Mouse (Mus musculus) right cerebral cortex, postnatal 25 days (tissue): ENCODE results near the gene Scube1.

Source experiments
- DNase-seq: peaks from one replicate; pipeline ENCODE4 v3.0.0; 2022

Scube1 gene

DNA sequence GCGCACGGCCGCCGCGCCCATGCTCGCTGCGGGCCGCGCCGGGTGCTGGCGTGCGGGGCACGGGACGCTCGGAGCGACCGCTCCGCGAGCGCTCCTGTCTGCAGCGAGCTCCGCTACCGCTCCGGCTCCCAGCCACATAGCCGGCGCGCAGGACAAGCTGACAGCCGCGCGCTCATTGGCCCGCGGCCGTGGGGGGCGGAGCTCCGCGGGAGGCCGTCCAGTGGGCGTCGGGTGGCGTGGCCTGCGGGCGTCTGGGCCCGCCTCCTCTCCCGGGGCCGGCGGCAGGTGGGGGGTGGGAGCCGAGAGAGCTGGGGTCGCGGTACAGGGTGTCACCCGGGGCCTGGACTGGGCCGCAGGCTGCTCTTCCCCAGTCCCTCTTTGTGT, at the start of gene Scube1:
TSS of gene Scube1 (minus strand) at position 136 of the 384 bp plus-strand sequence.
- DNase-seq, result peak; percentile 92

- peak; percentile 21 for DNase-seq
Measured at GRCm38 (mm10) chr15:83772953-83773352, 48.1 kb upstream of the Scube1 start.

DNA sequence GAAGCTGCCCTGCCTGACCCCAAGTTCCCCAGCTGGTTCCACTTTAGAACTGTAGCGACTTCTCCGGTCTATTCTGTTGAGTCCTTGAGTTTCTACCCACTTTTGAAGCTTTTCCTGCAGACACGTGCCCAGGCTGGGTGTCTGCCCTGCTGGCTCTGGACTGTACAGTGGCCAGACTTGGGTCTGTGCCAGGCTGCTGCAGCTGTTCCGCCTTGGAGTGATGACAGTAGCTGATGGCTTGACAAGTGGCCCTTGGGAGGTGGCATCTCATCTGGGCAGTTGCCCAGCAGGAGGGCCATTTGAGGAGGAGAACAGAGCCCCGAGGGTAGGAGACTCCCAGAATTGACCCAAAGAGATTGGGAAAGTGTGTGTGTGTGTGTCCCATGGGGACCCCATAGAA, 47.6 kb upstream of the Scube1 start:
- no peak for DNase-seq

- DNase-seq, result no peak
Measured at GRCm38 (mm10) chr15:83771346-83772053, 46.7 kb upstream of the Scube1 start.

DNA sequence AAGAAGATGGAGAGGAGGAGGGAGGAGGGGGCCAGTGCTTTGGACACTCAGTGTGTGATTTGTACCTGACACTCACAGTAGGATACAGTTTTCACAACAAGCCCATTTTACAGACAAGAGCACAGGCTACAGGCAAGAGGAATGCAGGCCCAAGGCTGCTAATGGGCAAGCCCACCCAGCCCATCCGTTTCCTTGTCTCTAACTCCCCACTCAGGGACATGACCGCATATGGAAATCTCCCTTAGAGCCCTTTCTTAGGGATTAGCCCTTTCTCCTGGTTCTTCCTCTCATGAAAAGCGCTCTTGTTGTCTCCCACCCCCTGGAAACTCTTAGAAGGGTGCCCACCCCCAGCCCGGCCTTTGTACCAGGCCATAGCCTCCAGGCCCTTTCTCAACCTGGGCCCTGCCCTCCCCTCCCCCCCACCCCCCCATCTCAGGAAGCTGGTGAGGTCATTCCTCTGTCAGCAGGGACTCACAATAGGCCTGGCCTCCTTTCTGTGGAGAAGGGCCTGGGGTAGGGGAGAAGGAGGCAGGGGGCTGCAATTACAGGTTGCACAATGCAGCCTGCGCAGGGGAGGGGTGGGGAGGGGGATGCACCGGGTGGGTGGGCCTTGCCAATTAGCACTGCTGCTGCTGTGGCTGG, 40.7 kb upstream of the Scube1 start:
- DNase-seq, result no peak

- DNase-seq, result no peak
Measured at GRCm38 (mm10) chr15:83761512-83761911, 36.7 kb upstream of the Scube1 start.

- peak; percentile 57 for DNase-seq
Measured at GRCm38 (mm10) chr15:83760683-83761082, 35.9 kb upstream of the Scube1 start.

DNA sequence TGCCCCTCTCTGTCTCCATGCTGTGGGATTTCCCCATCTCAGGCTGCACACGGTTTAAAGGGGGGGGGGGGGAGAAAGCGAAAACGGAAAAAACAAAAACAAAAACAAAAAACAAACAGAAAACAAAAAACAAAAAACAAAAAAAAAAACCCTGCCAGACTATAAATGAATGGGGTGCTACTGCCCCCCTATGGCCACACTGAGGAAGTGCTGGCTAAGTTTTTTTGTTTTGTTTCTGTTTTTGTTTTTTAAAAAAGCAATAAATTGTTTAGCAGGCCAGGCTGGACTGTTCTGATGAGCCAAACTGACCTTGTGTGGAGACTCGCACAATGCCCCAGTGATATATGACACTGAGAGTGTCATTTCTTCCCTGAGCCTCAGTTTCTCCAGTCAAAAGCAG, 34.1 kb upstream of the Scube1 start:
- DNase-seq, result no peak

DNA sequence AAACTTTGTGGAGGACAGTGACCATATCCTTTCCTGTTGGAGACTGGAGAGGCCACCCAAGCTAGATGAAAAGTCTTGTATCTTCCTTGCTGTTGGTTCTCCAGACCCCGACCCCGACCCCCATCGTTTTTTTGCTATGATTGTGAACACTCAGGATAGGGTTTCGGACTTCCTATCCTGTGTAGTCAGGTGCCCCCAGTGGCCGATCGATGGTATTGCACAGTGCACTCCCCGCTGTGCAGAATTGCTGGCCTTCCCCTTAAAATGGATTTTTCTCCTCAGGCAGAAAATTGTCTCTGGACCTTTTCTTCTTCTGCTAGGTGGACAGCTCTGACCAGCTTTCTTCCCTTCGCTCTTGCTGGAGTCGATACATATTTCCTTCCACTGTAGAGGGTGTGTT, 31.9 kb upstream of the Scube1 start:
- DNase-seq, result no peak

GRCm38 (mm10) chr15:83749436-83749835, 24.6 kb upstream of the Scube1 start:
- DNase-seq, result no peak

DNA sequence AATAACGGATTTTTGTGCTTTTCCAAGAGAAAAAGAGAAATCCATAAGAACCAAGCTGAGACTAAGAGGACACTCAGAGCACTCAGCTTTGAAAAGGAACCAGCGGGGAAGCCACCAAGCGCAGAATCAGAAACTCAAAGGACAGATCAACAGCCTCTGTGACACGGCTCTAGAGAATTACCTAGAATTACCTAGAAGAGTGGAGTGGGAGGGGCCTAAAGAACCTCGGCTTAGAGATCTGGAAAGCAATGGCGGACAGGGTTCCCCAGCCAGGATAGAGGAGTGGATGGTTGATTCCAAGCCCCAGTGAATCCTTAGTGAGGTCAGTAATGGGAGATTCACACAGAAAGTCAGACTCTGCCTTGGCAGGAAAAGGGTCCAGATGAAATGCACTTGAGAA, 24.2 kb upstream of the Scube1 start:
- DNase-seq, result no peak

DNA sequence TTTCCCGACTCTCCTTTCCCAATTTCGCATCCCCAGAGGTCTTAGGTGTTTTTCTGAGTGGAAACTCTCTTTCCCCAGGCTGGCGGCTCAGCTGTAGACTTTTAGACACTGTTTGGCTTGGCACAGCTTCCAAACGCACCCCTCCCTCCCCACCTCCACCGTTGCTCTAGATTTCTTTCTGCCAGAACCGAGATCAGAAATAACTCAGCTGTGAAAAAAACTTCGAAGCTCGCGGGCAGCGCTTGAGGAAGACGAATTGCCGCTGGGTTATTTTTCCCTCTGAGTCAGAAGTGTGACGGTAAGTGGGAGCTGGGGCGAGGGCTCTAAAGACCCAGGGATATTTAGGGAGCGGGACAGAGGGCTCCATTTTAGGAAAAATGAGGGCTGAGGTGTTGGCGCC, 21.5 kb upstream of the Scube1 start:
- peak; percentile 72 for DNase-seq

DNA sequence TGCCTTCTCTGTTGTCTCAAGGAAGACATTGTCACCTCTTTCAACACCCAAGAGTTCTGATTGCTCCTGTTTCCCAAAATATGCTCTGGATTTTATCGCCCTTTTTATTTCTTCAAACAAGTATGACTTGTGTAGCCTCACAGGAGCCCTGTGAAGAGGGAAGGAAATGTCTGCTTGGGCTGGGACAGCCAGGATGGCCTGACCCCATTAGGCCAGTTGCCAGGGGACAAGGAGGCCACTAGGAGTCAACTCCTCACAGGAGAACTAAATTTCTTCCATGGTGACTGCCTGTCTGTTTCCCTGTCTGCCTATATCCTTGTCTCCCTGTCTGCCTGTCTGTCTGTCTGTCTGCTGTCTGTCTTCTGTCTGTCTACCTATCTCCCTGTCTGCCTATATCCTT, 17.2 kb upstream of the Scube1 start:
- DNase-seq, result no peak

DNA sequence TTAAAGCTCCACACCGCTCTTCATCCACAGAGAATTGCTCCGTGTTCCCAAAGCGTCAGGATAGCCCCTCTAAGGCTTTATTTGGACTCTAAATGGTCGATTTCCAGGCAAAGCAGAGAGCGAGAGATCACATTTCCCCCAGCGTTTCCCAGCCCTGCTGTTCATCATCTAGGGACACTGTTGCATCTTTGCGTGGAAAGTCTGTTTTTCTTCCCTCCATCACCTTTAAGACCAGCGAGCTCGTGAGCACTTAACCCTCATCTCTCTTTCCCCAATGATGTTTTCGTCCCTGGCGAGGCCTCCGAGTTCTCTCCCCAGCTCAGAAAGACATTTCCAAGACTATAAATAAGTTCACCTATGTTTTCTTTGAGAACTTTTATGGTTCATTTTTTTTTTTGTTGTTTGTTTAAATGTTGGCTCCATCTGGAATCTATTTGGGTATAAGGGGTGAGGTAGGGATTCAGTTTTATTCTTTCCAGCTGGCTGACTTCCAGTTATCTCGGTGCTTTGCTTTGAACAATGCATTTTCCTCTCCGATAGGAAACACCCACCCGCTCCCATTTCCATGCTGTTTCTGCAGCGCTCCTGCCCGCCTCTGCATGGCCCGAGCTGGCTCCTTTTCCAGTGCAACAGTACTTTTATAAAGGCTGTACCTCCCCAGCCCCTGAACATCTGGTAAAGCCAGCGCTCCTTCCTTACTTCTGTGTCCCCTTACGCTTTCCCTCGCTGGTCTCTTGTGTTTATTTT, 16.0 kb upstream of the Scube1 start:
- DNase-seq, result peak; percentile 38

GRCm38 (mm10) chr15:83727626-83728025, 2.8 kb upstream of the Scube1 start:
- DNase-seq, result peak; percentile 25

DNA sequence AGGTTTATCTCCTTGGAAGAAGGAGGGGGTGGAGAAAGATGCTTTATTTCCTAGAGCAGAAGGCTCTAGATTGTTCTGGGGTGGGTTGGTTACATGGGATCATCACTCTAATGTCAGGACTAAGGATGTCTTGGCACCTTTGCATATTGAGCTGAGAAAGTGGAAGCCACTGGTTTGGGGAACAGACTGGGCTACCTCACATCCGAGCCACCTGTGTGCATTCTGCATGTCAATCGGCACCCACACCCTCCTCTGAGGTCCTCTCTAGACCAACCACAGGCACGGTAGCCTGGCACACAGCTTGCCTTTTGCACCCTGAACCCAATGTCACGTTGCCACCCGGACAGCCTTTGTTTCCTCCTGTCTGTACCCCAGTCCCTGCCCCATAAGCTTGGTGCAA, 1.9 kb upstream of the Scube1 start:
- DNase-seq, result no peak

DNA sequence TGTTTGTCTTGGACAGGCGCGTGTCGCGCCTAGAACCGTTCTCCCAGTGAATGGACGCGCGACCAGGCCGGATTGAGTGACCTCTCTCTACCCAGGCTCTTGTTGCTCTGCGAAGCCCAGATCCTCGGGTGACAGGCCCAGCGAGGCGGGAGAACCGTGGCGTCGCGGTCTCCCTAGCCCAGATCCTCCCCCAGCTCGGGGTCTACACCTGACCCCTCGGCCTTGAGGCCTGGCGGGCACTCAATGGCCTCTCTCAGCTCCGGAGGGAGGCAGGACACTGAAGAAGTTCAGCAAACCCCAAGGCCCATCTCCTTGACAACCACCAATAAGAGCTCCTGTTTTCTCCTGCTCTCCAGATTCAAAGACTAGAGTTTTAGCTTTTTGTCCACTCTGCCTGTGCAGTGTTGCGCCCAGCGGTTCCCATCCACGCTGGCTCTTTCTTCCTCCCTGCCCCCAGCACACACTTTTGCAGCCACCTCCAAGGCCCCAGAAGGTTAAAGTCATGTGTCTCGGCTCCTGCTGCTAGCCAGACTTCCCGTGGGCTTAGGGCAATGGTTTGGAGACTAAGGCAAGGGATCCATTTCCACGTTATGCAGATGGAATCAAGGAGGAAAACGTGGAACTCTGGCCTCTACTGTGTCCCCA, 857 bp upstream of the Scube1 start:
- DNase-seq, result no peak

GRCm38 (mm10) chr15:83724160-83724885, 498 bp downstream of the Scube1 start:
- no peak for DNase-seq

GRCm38 (mm10) chr15:83715582-83716228, 9.1 kb downstream of the Scube1 start:
- DNase-seq, result no peak

GRCm38 (mm10) chr15:83712798-83713197, 12.0 kb downstream of the Scube1 start:
- DNase-seq, result no peak

GRCm38 (mm10) chr15:83712361-83712760, 12.5 kb downstream of the Scube1 start:
- no peak for DNase-seq
